Mouse (Mus musculus) brain, embryonic 18.5 days (tissue): ENCODE measurements around the gene Olfr601.
"Not testable (repeated sequence)": the region's sequence is repeated elsewhere in the genome, so short reads cannot be mapped to it uniquely, and the experiment has no call there.

Experiments used
- DNase-seq: peaks from one replicate; pipeline ENCODE4 v3.0.0-alpha.2; 2012; ENCODE audit warnings: low read depth, low spot score

Gene Olfr601

GRCm38 (mm10) chr7:103362555-103362954, at the start of gene Olfr601:
Gene Olfr601, minus strand, starts transcription at chr7:103362655.
- no peak for DNase-seq

GRCm38 (mm10) chr7:103406521-103407055, 44.1 kb upstream of the Olfr601 start:
- not testable (repeated sequence) for DNase-seq

- no peak for DNase-seq
Observed at GRCm38 (mm10) chr7:103398981-103399380, 36.5 kb upstream of the Olfr601 start.

GRCm38 (mm10) chr7:103397758-103398157, 35.3 kb upstream of the Olfr601 start:
- DNase-seq, result no peak

GRCm38 (mm10) chr7:103386077-103386476, 23.6 kb upstream of the Olfr601 start, which contains the start of gene Olfr603:
Gene Olfr603, minus strand, starts transcription at chr7:103386177.
- DNase-seq, result no peak

GRCm38 (mm10) chr7:103349569-103349968, 12.9 kb downstream of the Olfr601 start, which contains the start of gene Olfr600:
Gene Olfr600, minus strand, starts transcription at chr7:103349669.
- DNase-seq, result no peak

- no peak for DNase-seq
Observed at GRCm38 (mm10) chr7:103335617-103336016, 26.8 kb downstream of the Olfr601 start, which contains the start of gene Olfr599. Gene Olfr599, plus strand, starts transcription at chr7:103335917.

GRCm38 (mm10) chr7:103323268-103323667, 39.2 kb downstream of the Olfr601 start, which contains the start of gene Olfr598:
Gene Olfr598, plus strand, starts transcription at chr7:103323568.
- DNase-seq, result no peak

- not testable (repeated sequence) for DNase-seq
Observed at GRCm38 (mm10) chr7:103316015-103316414, 46.4 kb downstream of the Olfr601 start, which contains the start of gene Olfr597. Gene Olfr597, plus strand, starts transcription at chr7:103316315.
